Mouse (Mus musculus) Muller cell, postnatal 12 days (primary cell): Measurements from ENCODE around the gene Scgb2b2.

ENCODE experiments used
- DNase-seq: peaks from one replicate; pipeline ENCODE4 v3.0.0-alpha.2; 2015; ENCODE audit errors: inconsistent ontology term

Scgb2b2 gene

GRCm38 (mm10) chr7:31290208-31290607 lies at the start of gene Scgb2b2:
Gene Scgb2b2, plus strand, starts transcription at chr7:31290508.
- DNase-seq: no peak

GRCm38 (mm10) chr7:31291721-31292120 lies 1.4 kb downstream of the Scgb2b2 start, which contains the start of gene Scgb1b2:
Gene Scgb1b2, minus strand, starts transcription at chr7:31291821.
- no peak for DNase-seq
